Mouse (Mus musculus) stomach, postnatal 0 days (tissue): Measurements from ENCODE around the gene Lum. TPM values are rescaled to one million over a fixed set of nuclear protein-coding genes. Genes with fewer than 3 reads are reported as not detected.

Experiments
- ATAC-seq: fragments of 200-750 bp; cut with Nextera tagmentation; 2 replicates; pipeline ENCODE4 v1.8.0; 2017; ENCODE audit not compliant: low FRiP score, low TSS enrichment
- DNase-seq: peaks from one replicate; pipeline ENCODE4 v3.0.0-alpha.2; 2016; ENCODE audit warnings: low spot score
- H3K27ac ChIP-seq: fragments of 300-500 bp; sonication (generic); replicated peaks from 2 replicates; pipeline ENCODE4 v1.5.1; 2014; ENCODE audit warnings: mild to moderate bottlenecking, control low read depth
- H3K27me3 ChIP-seq: fragments of 300-500 bp; sonication (generic); 2 replicates; pipeline ENCODE4 v1.6.1; 2014; ENCODE audit warnings: low read length; ENCODE audit not compliant: control insufficient read depth, insufficient read depth
- H3K36me3 ChIP-seq: fragments of 300-500 bp; sonication (generic); 2 replicates; pipeline ENCODE4 v1.6.1; 2014; ENCODE audit warnings: low read length, mixed read lengths; ENCODE audit not compliant: control insufficient read depth, insufficient read depth
- H3K4me1 ChIP-seq: fragments of 300-500 bp; sonication (generic); replicated peaks from 2 replicates; pipeline ENCODE4 v1.6.1; 2014; ENCODE audit warnings: antibody characterized with exemption; ENCODE audit not compliant: control insufficient read depth, insufficient read depth
- H3K4me2 ChIP-seq: fragments of 300-500 bp; sonication (generic); replicated peaks from 2 replicates; pipeline ENCODE4 v1.6.1; 2014; ENCODE audit warnings: low read depth, mild to moderate bottlenecking, control low read depth, moderate library complexity
- H3K4me3 ChIP-seq: fragments of 300-500 bp; sonication (generic); 2 replicates; pipeline ENCODE4 v1.5.1; 2014; ENCODE audit warnings: low read depth, low read length, control low read depth
- H3K9ac ChIP-seq: fragments of 300-500 bp; sonication (generic); 2 replicates; pipeline ENCODE4 v1.6.1; 2014; ENCODE audit warnings: mild to moderate bottlenecking, low read length, control low read depth, mixed read lengths
- H3K9me3 ChIP-seq: fragments of 300-500 bp; sonication (generic); 2 replicates; pipeline ENCODE4 v1.6.1; 2016; ENCODE audit warnings: low read length; ENCODE audit not compliant: control insufficient read depth
- CTCF ChIP-seq: IDR thresholded peaks from 2 replicates; pipeline ENCODE4 v1.5.1; 2016; ENCODE audit warnings: antibody characterized with exemption, low read depth, mild to moderate bottlenecking, moderate library complexity
- EP300 ChIP-seq: optimal IDR thresholded peaks from 2 replicates; pipeline ENCODE3; 2016; ENCODE audit warnings: antibody characterized with exemption
- WGBS: fragments of 180-500 bp; shearing (Covaris S2); extraction: QIAGEN DNeasy Blood & Tissue Kit; methylation state at CpG from one replicate; pipeline ENCODE4 v1.1.7; 2014; 5-methylcytosine and 5-hydroxymethylcytosine counted together
- polyA plus RNA-seq: library from polyadenylated mRNA; unstranded; fragments of >200 nt; fragmentation: Nextera tagmentation; extraction: Ambion mirVana; gene quantifications from 2 replicates; pipeline ENCODE4 v1.2.1, GENCODE M21; 2015

The Lum gene
- polyA plus RNA-seq, 1 experiment from 2014 or later, result 143 TPM

DNA sequence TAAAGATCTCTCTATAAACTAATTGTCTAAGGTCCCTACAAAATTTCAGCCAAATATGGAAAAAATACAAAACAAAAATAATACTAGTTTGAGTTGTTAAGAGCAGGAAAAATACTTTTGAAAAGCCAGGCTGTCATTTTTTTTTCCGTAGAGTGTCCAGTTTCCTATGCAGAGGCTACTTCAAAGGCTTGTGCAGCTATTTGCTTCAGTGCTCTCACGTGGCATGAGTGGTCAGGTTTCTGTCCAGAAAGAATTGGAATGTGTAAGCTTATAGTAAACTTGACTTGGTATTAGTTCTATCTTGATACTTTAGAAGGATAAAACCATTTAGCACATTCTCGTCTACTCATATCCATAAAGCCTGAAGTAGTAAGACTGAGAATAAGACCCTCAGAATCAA lies 26.8 kb downstream of the Lum start:
- no peak for DNase-seq
- Histone ChIP-seq H3K27me3 (no peaks in the 10 kb centered on the region), H3K36me3 (no peaks in the 10 kb centered on the region), H3K4me3 (no peak overlapping the region), H3K9me3 (no peaks in the 10 kb centered on the region), H3K4me1 (no peaks in the 10 kb centered on the region), H3K4me2 (no peak overlapping the region), H3K27ac (no peak overlapping the region), H3K9ac (no peak overlapping the region)
- TF ChIP-seq CTCF (no peak), EP300 (no peak)
- no peak for ATAC-seq
- 45% methylated on average over 3 of the region's 3 CpGs for WGBS

DNA sequence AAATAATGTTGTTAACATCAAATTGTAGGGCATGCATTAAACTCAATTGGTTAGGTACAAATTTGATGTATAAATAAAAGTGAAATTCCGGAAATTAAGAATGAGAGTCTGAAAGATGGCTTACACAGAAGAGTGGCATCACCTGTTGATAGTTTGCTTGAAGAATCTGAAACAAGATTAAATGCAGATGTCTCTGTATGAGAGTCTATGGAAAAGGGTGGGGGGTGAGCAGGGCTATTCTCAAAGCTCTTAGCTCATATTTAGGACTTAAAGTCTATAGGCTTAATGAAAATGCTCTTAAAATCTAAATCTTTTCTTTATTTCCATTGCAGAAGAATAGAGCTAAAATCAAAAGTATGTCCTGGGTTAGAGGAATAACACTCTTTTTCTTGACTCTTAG lies 30.8 kb downstream of the Lum start:
- no peak overlapping the region for H3K9ac ChIP-seq
- WGBS, result 72% methylated on average over 1 of the region's 1 CpGs
- no peak for TF ChIP-seq CTCF
- no peak for TF ChIP-seq EP300
- no peaks in the 10 kb centered on the region for H3K27me3 ChIP-seq
- no peaks in the 10 kb centered on the region for H3K9me3 ChIP-seq
- H3K4me3 ChIP-seq, result no peak overlapping the region
- no peaks in the 10 kb centered on the region for H3K36me3 ChIP-seq
- no peak overlapping the region for H3K4me2 ChIP-seq
- H3K27ac ChIP-seq, result no peak overlapping the region
- H3K4me1 ChIP-seq, result no peaks in the 10 kb centered on the region
- no peak for ATAC-seq
- DNase-seq, result no peak

DNA sequence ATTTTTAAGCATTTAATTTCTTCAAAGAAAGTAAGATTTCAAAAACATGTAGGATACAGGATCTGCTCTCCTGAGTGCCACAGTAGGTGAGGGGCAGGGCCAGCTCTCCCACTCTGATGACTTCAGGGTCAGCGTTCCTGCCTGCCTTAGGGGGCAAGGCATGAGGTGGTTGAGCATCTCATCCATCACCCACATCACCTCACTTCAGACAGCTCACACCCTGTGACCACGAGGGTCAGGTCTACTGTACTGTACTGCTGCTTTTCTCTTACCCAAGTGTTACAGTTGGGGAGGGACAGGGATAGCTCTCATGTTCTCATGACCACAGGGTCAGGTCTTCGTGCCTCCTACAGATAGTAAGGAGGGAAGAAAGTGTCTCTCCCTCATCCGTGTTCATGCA lies 36.8 kb downstream of the Lum start:
- Histone ChIP-seq H3K36me3 (no peaks in the 10 kb centered on the region), H3K4me2 (no peak overlapping the region), H3K4me3 (no peak overlapping the region), H3K9ac (no peak overlapping the region), H3K27me3 (no peaks in the 10 kb centered on the region), H3K4me1 (no peaks in the 10 kb centered on the region), H3K9me3 (no peaks in the 10 kb centered on the region), H3K27ac (no peak overlapping the region)
- TF ChIP-seq CTCF, result no peak
- no peak for TF ChIP-seq EP300
- WGBS, result 58% methylated on average over 4 of the region's 4 CpGs
- DNase-seq, result no peak
- ATAC-seq, result no peak

DNA sequence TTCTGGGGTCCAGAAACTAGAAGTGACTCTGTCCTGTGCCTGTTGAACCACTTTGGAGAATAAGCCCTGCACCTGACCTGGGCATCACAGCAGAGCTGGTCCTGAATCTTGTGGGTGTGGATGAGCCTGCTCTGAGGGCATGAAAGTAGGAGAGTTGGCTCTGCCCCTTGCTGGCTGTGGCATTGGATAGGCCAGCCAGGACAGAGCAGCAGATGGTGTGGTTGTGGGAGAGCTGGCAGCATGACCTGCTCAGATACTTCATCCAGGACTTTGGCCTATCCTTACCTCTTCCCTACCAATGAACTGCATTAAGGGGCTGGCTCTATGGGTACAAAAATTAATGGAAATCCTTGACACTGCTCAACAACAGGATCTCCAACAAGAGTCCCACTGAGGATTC lies 38.3 kb downstream of the Lum start:
- Histone ChIP-seq H3K36me3 (no peaks in the 10 kb centered on the region), H3K9me3 (no peaks in the 10 kb centered on the region), H3K4me3 (no peak overlapping the region), H3K4me1 (no peaks in the 10 kb centered on the region), H3K27ac (no peak overlapping the region), H3K27me3 (no peaks in the 10 kb centered on the region), H3K9ac (no peak overlapping the region), H3K4me2 (no peak overlapping the region)
- DNase-seq (no peak), ATAC-seq (no peak)
- TF ChIP-seq EP300 (no peak), CTCF (no peak)

DNA sequence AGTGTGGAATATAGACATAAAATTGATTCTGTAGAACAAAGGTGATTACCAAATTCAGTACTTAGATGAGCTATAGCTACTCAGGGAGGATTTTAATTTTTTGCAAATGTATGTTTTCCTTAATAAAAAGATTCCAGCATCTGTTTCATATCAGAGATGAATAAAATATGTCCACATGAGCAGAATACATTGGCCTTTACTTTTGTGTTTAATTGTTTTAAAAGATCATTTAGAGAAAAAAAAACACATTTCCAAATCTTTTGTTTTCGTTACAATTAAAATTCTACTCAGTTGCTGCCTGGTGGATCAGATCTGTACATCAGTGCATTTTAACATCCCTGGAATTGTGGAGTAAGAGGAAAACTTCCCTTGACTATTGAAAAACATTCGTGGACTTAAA lies 41.7 kb downstream of the Lum start, which contains the start of gene Kera:
TSS of gene Kera (plus strand) at position 301 of the 400 bp plus-strand sequence.
- no peak within 1 kb of the TSS for H3K27ac ChIP-seq
- TF ChIP-seq EP300 (no peak), CTCF (no peak)
- no peaks in the 10 kb centered on the region for H3K27me3 ChIP-seq
- ATAC-seq (no peak), DNase-seq (no peak)
- no peak within 1 kb of the TSS for H3K9ac ChIP-seq
- H3K36me3 ChIP-seq, result no peaks in the 10 kb centered on the region
- 75% methylated on average over 2 of the region's 2 CpGs for WGBS
- H3K4me3 ChIP-seq, result no peak within 1 kb of the TSS
- no peak within 1 kb of the TSS for H3K4me2 ChIP-seq
- no peaks in the 10 kb centered on the region for H3K4me1 ChIP-seq
- H3K9me3 ChIP-seq, result no peaks in the 10 kb centered on the region

Other genes with a start within 250 kb of the Lum start
- 589 and 601 TPM in 2 replicates for gene Dcn, start 85.5 kb upstream of the Lum start, polyA plus RNA-seq
- 0.35 TPM in 2 replicates for gene Kera, start 41.8 kb downstream of the Lum start, polyA plus RNA-seq
- gene Epyc, start 78.9 kb downstream of the Lum start, polyA plus RNA-seq, result 0.54 and 0.89 TPM in 2 replicates
- gene Ccer1, start 127.9 kb downstream of the Lum start, polyA plus RNA-seq, result not detected in 2 replicates
- not detected in 2 replicates for gene C030005K15Rik, start 161.6 kb downstream of the Lum start, polyA plus RNA-seq